Comparison of ENCODE assay signal across 9 mouse cellular contexts in genomic region chr10:121421657-121422290, GRCm38 (mm10).
"Had no signal": no experiment of that assay in that cellular context is flagged by ENCODE, and none has a peak within 500 bp of the region (broad histone marks: within the 10 kb centered on the region; RNA-seq: fewer than 3 reads in every experiment).

No protein-coding gene starts in this region.

- H3K4me2 ChIP-seq: limb, embryonic 13.5 days; neural tube, embryonic 12.5 days; stomach, embryonic 15.5 days had no signal

- H3K9me3 ChIP-seq: limb, embryonic 13.5 days; midbrain, embryonic 10.5 days; neural tube, embryonic 12.5 days; stomach, embryonic 15.5 days had no signal

- H3K27me3 ChIP-seq: limb, embryonic 13.5 days; neural tube, embryonic 12.5 days; stomach, embryonic 15.5 days had no signal

- DNase-seq: layer of hippocampus, adult 9-11 months; midbrain, embryonic 14.5 days; thymus, adult 2 months; thymus, postnatal 25 days had no signal

- H3K36me3 ChIP-seq: midbrain, embryonic 10.5 days; neural tube, embryonic 12.5 days; stomach, embryonic 15.5 days had no signal

- H3K4me3 ChIP-seq: limb, embryonic 13.5 days; midbrain, embryonic 10.5 days; neural tube, embryonic 12.5 days; stomach, embryonic 15.5 days had no signal

- H3K9ac ChIP-seq: limb, embryonic 13.5 days; liver, embryonic 14.5 days; neural tube, embryonic 12.5 days; stomach, embryonic 15.5 days had no signal

- H3K27ac ChIP-seq: limb, embryonic 13.5 days; liver, embryonic 14.5 days; midbrain, embryonic 10.5 days; neural tube, embryonic 12.5 days; stomach, embryonic 15.5 days had no signal
